Mouse (Mus musculus) lung, embryonic 15.5 days (tissue): ENCODE measurements around the gene Smap2. TPM values are rescaled to one million over a fixed set of nuclear protein-coding genes. Genes with fewer than 3 reads are reported as not detected.
A peak's percentile ranks its signal among the peaks of the same experiment; 100 is the strongest.

ENCODE experiments used
- ATAC-seq: fragments of 200-750 bp; cut with Nextera tagmentation; 2 replicates; pipeline ENCODE4 v1.8.0; 2017; ENCODE audit warnings: moderate number of reproducible peaks, borderline replicate concordance; ENCODE audit not compliant: low FRiP score, low TSS enrichment; ENCODE audit errors: extremely low read depth
- H3K27ac ChIP-seq: fragments of 300-500 bp; sonication (generic); 2 replicates; pipeline ENCODE4 v1.5.1; 2015; ENCODE audit warnings: moderate library complexity, mild to moderate bottlenecking, inconsistent platforms
- H3K27me3 ChIP-seq: fragments of 300-500 bp; sonication (generic); 2 replicates; pipeline ENCODE4 v1.6.1; 2015; ENCODE audit warnings: inconsistent platforms
- H3K36me3 ChIP-seq: fragments of 300-500 bp; sonication (generic); 2 replicates; pipeline ENCODE4 v1.6.1; 2015; ENCODE audit warnings: inconsistent platforms
- H3K4me1 ChIP-seq: fragments of 300-500 bp; sonication (generic); 2 replicates; pipeline ENCODE4 v1.6.1; 2015; ENCODE audit warnings: inconsistent platforms
- H3K4me2 ChIP-seq: fragments of 300-500 bp; sonication (generic); 2 replicates; pipeline ENCODE4 v1.6.1; 2015; ENCODE audit warnings: inconsistent platforms, mild to moderate bottlenecking, moderate library complexity
- H3K4me3 ChIP-seq: fragments of 300-500 bp; sonication (generic); 2 replicates; pipeline ENCODE4 v1.5.1; 2015; ENCODE audit warnings: mild to moderate bottlenecking, inconsistent platforms
- H3K9ac ChIP-seq: fragments of 300-500 bp; sonication (generic); 2 replicates; pipeline ENCODE4 v1.6.1; 2015; ENCODE audit warnings: inconsistent platforms
- H3K9me3 ChIP-seq: fragments of 300-500 bp; sonication (generic); 2 replicates; pipeline ENCODE4 v1.6.1; 2016; ENCODE audit warnings: inconsistent platforms
- WGBS: fragments of 180-500 bp; shearing (Covaris S2); methylation state at CpG from one replicate; pipeline ENCODE4 v1.1.7; 2015; 5-methylcytosine and 5-hydroxymethylcytosine counted together
- microRNA-seq: library from miRNA; unstranded; fragments of <30 nt; microRNA quantifications from one replicate; pipeline ENCODE4, GENCODE M21; 2016
- polyA plus RNA-seq: library from polyadenylated mRNA; unstranded; fragments of >200 nt; fragmentation: Nextera tagmentation; extraction: Ambion mirVana; gene quantifications from 2 replicates; pipeline ENCODE4 v1.2.1, GENCODE M21; 2015

Smap2 gene
- polyA plus RNA-seq, 1 experiment from 2014 or later = 14.3 TPM

DNA sequence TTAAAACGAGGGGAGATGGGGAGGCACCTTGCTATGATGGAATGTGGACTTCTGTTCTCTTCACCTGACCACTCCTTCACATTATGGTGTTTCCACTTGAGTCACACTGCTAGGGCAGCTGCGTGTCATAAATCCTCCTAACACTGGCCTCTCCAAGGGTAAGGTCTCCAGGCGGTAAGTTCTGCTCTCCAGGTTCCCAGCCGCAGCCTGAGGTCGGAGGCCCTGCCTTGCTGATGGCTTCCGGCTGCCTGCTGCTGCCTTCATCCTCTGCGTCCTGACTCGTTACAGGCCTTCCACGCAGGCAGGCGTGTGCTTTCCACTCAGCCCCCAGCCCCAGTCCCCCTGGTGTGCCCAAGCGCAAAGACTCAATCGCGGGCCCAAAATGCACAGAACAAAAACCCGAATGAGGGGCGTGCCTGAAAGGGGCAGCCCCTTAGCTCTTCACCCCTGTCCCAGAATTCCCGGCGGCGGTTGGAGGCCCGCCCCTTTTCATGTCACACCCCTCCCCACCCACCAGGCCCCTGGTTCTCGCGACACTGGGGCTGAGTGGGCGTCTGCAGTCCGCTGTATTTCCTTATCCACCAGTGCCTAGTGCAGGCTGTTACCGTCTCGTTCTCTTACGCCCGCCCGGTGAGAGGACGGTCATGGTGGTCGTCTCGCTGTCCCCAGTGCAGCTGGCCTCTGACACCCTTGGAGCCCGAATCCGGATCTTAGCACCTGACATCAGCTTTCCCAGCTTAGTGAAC lies 92.3 kb downstream of the Smap2 start, which contains the start of gene Exo5:
Gene Exo5 (minus strand): TSS at position 464 of the 746 bp plus-strand sequence.
- H3K9ac ChIP-seq = peak within 1 kb of the TSS; percentile 72
- ATAC-seq = peak; percentile 98
- 0 out of 2 replicates have a peak, but pooled peaks cover 4% of the 10 kb centered on the region for H3K4me1 ChIP-seq
- H3K9me3 ChIP-seq = no peaks in the 10 kb centered on the region
- H3K27ac ChIP-seq = peak within 1 kb of the TSS; percentile 81
- peaks cover 26% of the 10 kb centered on the region for H3K36me3 ChIP-seq
- no peaks in the 10 kb centered on the region for H3K27me3 ChIP-seq
- peak within 1 kb of the TSS; percentile 70 for H3K4me3 ChIP-seq
- peak within 1 kb of the TSS; percentile 64 for H3K4me2 ChIP-seq
- WGBS = 0% methylated on average over 33 of the region's 33 CpGs

DNA sequence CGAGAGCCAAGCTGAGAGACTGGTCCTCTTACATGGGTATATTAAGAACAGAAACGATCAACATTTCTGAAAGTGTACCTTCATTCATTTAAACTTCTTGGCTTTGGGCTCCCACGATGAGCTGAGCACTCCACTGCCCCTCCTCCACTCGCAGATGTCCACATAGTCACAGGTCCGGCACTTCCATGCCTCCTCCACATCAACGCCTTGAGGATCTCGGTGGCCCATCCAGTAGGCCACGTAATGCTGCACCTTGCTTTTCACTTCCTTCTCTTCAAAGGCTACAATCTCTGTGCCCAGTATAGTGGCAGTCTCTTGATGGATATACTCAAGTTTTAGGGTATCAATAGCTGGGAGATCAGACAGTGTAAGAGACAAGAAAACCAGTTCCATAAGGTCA lies 95.6 kb downstream of the Smap2 start:
- Histone ChIP-seq H3K4me2 (no peak overlapping the region), H3K27me3 (no peaks in the 10 kb centered on the region), H3K27ac (no peak overlapping the region), H3K9me3 (no peaks in the 10 kb centered on the region), H3K4me3 (no peak overlapping the region), H3K9ac (no peak overlapping the region), H3K4me1 (0 out of 2 replicates have a peak, but pooled peaks cover 4% of the 10 kb centered on the region), H3K36me3 (peaks cover 28% of the 10 kb centered on the region)
- 91% methylated on average over 8 of the region's 8 CpGs for WGBS
- no peak for ATAC-seq

Small RNA genes lying within 50 kb of the gene (microRNA-seq; reads per million reads assigned to microRNA genes)
- gene Mir7015 = not detected

Other genes starting within 250 kb of the Smap2 start
- gene Nfyc, start 185.7 kb downstream of the Smap2 start, polyA plus RNA-seq = 93.7 and 99.5 TPM in 2 replicates
- gene Rims3, start 162.4 kb downstream of the Smap2 start, polyA plus RNA-seq = 0.57 and 0.72 TPM in 2 replicates
- 27.6 and 27.9 TPM in 2 replicates for gene Exo5, start 92.2 kb downstream of the Smap2 start, polyA plus RNA-seq
- gene Zfp69, start 65.5 kb downstream of the Smap2 start, polyA plus RNA-seq = 9.0 and 10.0 TPM in 2 replicates
- gene Col9a2, start 22.1 kb upstream of the Smap2 start, polyA plus RNA-seq = 12.3 and 12.5 TPM in 2 replicates
- gene Zmpste24, start 81.0 kb upstream of the Smap2 start, polyA plus RNA-seq = 38.2 and 39.9 TPM in 2 replicates
- not detected in 2 replicates for gene Tmco2, start 92.0 kb upstream of the Smap2 start, polyA plus RNA-seq
- 24.4 and 24.5 TPM in 2 replicates for gene Rlf, start 197.8 kb upstream of the Smap2 start, polyA plus RNA-seq